ENCODE assay signal across 8 mouse cellular contexts in the genomic region with DNA sequence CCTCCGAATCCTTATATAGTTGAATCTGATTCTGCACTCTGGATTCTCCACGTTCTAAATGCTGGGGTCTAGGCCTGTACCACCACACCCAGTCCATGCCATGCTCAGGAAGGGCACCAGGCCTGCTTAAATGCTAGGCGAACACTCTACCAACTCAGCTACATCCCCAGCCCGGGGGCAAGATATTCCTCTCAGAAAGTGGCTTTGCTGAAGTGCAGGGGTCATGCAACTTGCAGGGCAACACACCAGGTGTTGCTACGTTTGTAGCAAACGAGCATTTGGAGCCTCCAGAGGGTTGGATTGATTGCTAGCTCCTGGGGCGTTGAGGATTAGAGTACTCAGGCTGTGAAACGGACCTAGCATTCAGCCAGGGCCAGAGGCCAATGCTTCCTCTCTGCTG. TPM values are rescaled to one million over a fixed set of nuclear protein-coding genes. Genes with fewer than 3 reads are reported as not detected.
DNase-seq lines count a peak whose midpoint lies in the region; ATAC-seq and TF ChIP-seq lines count a peak whose summit lies in the region.

No protein-coding gene starts in this region.

- H3K36me3 ChIP-seq in lung, embryonic 15.5 days, result no peaks in the 10 kb centered on the region
- H3K36me3 ChIP-seq in embryonic facial prominence, embryonic 10.5 days (replicated peaks), result no peaks in the 10 kb centered on the region
- no peaks in the 10 kb centered on the region for H3K36me3 ChIP-seq in hindbrain, postnatal 0 days (ENCODE audit: insufficient read depth, low read length)
- H3K36me3 ChIP-seq in midbrain, embryonic 15.5 days (replicated peaks), result no peaks in the 10 kb centered on the region

- peak overlapping the region; percentile 75 for H3K4me2 ChIP-seq in lung, embryonic 15.5 days
- peak overlapping the region; percentile 70 for H3K4me2 ChIP-seq in hindbrain, postnatal 0 days (ENCODE audit: low read depth, low read length)
- peak overlapping the region; percentile 62 for H3K4me2 ChIP-seq in midbrain, embryonic 15.5 days

- 53% methylated on average over 8 of the region's 8 CpGs for WGBS in lung, embryonic 15.5 days
- 46% methylated on average over 8 of the region's 8 CpGs for WGBS in embryonic facial prominence, embryonic 10.5 days
- 44% methylated on average over 8 of the region's 8 CpGs for WGBS in hindbrain, postnatal 0 days
- 33% methylated on average over 8 of the region's 8 CpGs for WGBS in midbrain, embryonic 15.5 days

- peaks cover 5% of the 10 kb centered on the region; the same call in 1 of the 2 replicates for H3K4me1 ChIP-seq in lung, embryonic 15.5 days
- H3K4me1 ChIP-seq in embryonic facial prominence, embryonic 10.5 days, result peaks cover 25% of the 10 kb centered on the region
- H3K4me1 ChIP-seq in hindbrain, postnatal 0 days (ENCODE audit: insufficient read depth, low read length), result 0 out of 2 replicates have a peak, but pooled peaks cover 8% of the 10 kb centered on the region
- peaks cover 16% of the 10 kb centered on the region for H3K4me1 ChIP-seq in midbrain, embryonic 15.5 days

- peak overlapping the region; percentile 63 for H3K4me3 ChIP-seq in lung, embryonic 15.5 days
- peak overlapping the region; percentile 83 for H3K4me3 ChIP-seq in embryonic facial prominence, embryonic 10.5 days
- peak overlapping the region; percentile 84; the same call in 1 of the 2 replicates for H3K4me3 ChIP-seq in hindbrain, postnatal 0 days (ENCODE audit: low read length)
- peak overlapping the region; percentile 58 for H3K4me3 ChIP-seq in midbrain, embryonic 15.5 days

- no peaks in the 10 kb centered on the region for H3K9me3 ChIP-seq in lung, embryonic 15.5 days
- H3K9me3 ChIP-seq in embryonic facial prominence, embryonic 10.5 days, result no peaks in the 10 kb centered on the region
- H3K9me3 ChIP-seq in hindbrain, postnatal 0 days (ENCODE audit: low read length), result no peaks in the 10 kb centered on the region
- H3K9me3 ChIP-seq in midbrain, embryonic 15.5 days, result no peaks in the 10 kb centered on the region

- no peak overlapping the region for H3K27ac ChIP-seq in lung, embryonic 15.5 days
- 0 out of 2 replicates have a peak overlapping the region, but pooled peaks have one; percentile 4 for H3K27ac ChIP-seq in embryonic facial prominence, embryonic 10.5 days (replicated peaks)
- no peak overlapping the region; the same call in 1 of the 2 replicates for H3K27ac ChIP-seq in hindbrain, postnatal 0 days
- H3K27ac ChIP-seq in midbrain, embryonic 15.5 days, result 0 out of 2 replicates have a peak overlapping the region, but pooled peaks have one; percentile 80

- H3K27me3 ChIP-seq in lung, embryonic 15.5 days, result no peaks in the 10 kb centered on the region
- H3K27me3 ChIP-seq in embryonic facial prominence, embryonic 10.5 days (replicated peaks; ENCODE audit: low read depth, poor library complexity, severe bottlenecking), result no peaks in the 10 kb centered on the region
- H3K27me3 ChIP-seq in hindbrain, postnatal 0 days (ENCODE audit: insufficient read depth, low read length), result no peaks in the 10 kb centered on the region
- H3K27me3 ChIP-seq in midbrain, embryonic 15.5 days (replicated peaks), result no peaks in the 10 kb centered on the region

- no peak for DNase-seq in lung, postnatal 10 days
- peak; percentile 30 for DNase-seq in embryonic facial prominence, embryonic 10.5 days (ENCODE audit: low spot score)
- peak; percentile 11 for DNase-seq in hindbrain, postnatal 0 days (ENCODE audit: low spot score)
- DNase-seq in urinary bladder, postnatal 14 days (ENCODE audit: low spot score), result no peak
- no peak for DNase-seq in gastrocnemius, adult 18-20 months (ENCODE audit: low spot score)
- DNase-seq in ovary, adult 18-20 months (ENCODE audit: low spot score), result no peak

- H3K9ac ChIP-seq in lung, embryonic 15.5 days, result no peak overlapping the region
- no peak overlapping the region for H3K9ac ChIP-seq in hindbrain, postnatal 0 days (replicated peaks; ENCODE audit: low read length)
- H3K9ac ChIP-seq in midbrain, embryonic 15.5 days, result no peak overlapping the region

- no peak for ATAC-seq in lung, embryonic 15.5 days (ENCODE audit: borderline replicate concordance, extremely low read depth, low FRiP score, low TSS enrichment)
- no peak; the same call in 1 of the 2 replicates for ATAC-seq in hindbrain, postnatal 0 days
- ATAC-seq in midbrain, embryonic 15.5 days (replicated peaks), result peak; percentile 15; the same call in 1 of the 2 replicates

- no peak for TF ChIP-seq CTCF in hindbrain, postnatal 0 days (IDR thresholded peaks at IDR 0.05; ENCODE audit: low read depth)

RNA-seq across cellular contexts. Expression of a gene that starts 9.2 kb away (rescaled TPM):
- polyA plus RNA-seq in lung, embryonic 15.5 days (2015; fragmentation: Nextera tagmentation; extraction: Ambion mirVana), result 156 and 157 TPM in 2 replicates
- polyA plus RNA-seq in embryonic facial prominence, embryonic 10.5 days (2016; fragmentation: Nextera tagmentation; extraction: Ambion mirVana), result 122 and 127 TPM in 2 replicates
- total RNA-seq in hindbrain, postnatal 0 days (2014; rRNA removed), result 23.7 and 42.3 TPM in 2 replicates
- polyA plus RNA-seq in hindbrain, postnatal 0 days (2015; fragmentation: Nextera tagmentation; extraction: Ambion mirVana), result 112 and 116 TPM in 2 replicates
- 99.3 and 102 TPM in 2 replicates for polyA plus RNA-seq in midbrain, embryonic 15.5 days (2015; fragmentation: Nextera tagmentation; extraction: Ambion mirVana)
- total RNA-seq in gastrocnemius, adult 18-20 months (2021), result 10 to 100 TPM; 36.6 TPM

RNA-seq across cellular contexts. Expression of a gene that starts 9.5 kb away (rescaled TPM):
- 28.2 and 29.9 TPM in 2 replicates for polyA plus RNA-seq in lung, embryonic 15.5 days (2015; fragmentation: Nextera tagmentation; extraction: Ambion mirVana)
- 26.7 and 27.5 TPM in 2 replicates for polyA plus RNA-seq in embryonic facial prominence, embryonic 10.5 days (2016; fragmentation: Nextera tagmentation; extraction: Ambion mirVana)
- total RNA-seq in hindbrain, postnatal 0 days (2014; rRNA removed), result 43.9 and 45.6 TPM in 2 replicates
- 37.2 and 39.5 TPM in 2 replicates for polyA plus RNA-seq in hindbrain, postnatal 0 days (2015; fragmentation: Nextera tagmentation; extraction: Ambion mirVana)
- polyA plus RNA-seq in midbrain, embryonic 15.5 days (2015; fragmentation: Nextera tagmentation; extraction: Ambion mirVana), result 26.8 and 30.0 TPM in 2 replicates
- total RNA-seq in gastrocnemius, adult 18-20 months (2021), result 1 to 10 TPM; 6.2 to 6.9 TPM

RNA-seq across cellular contexts. Expression of a gene that starts 55.5 kb away (rescaled TPM):
- polyA plus RNA-seq in lung, embryonic 15.5 days (2015; fragmentation: Nextera tagmentation; extraction: Ambion mirVana), result 66.1 and 77.9 TPM in 2 replicates
- polyA plus RNA-seq in embryonic facial prominence, embryonic 10.5 days (2016; fragmentation: Nextera tagmentation; extraction: Ambion mirVana), result 89.0 and 91.5 TPM in 2 replicates
- 19.3 and 24.6 TPM in 2 replicates for total RNA-seq in hindbrain, postnatal 0 days (2014; rRNA removed)
- polyA plus RNA-seq in hindbrain, postnatal 0 days (2015; fragmentation: Nextera tagmentation; extraction: Ambion mirVana), result 25.7 and 26.4 TPM in 2 replicates
- 51.8 and 57.6 TPM in 2 replicates for polyA plus RNA-seq in midbrain, embryonic 15.5 days (2015; fragmentation: Nextera tagmentation; extraction: Ambion mirVana)
- total RNA-seq in gastrocnemius, adult 18-20 months (2021), result 10 to 100 TPM; 10.5 to 15.9 TPM

RNA-seq across cellular contexts. Expression of a gene that starts 56.1 kb away (rescaled TPM):
- polyA plus RNA-seq in lung, embryonic 15.5 days (2015; fragmentation: Nextera tagmentation; extraction: Ambion mirVana), result 98.1 and 101 TPM in 2 replicates
- polyA plus RNA-seq in embryonic facial prominence, embryonic 10.5 days (2016; fragmentation: Nextera tagmentation; extraction: Ambion mirVana), result 80.9 and 86.5 TPM in 2 replicates
- total RNA-seq in hindbrain, postnatal 0 days (2014; rRNA removed), result 21.6 and 22.3 TPM in 2 replicates
- 45.9 and 51.5 TPM in 2 replicates for polyA plus RNA-seq in hindbrain, postnatal 0 days (2015; fragmentation: Nextera tagmentation; extraction: Ambion mirVana)
- polyA plus RNA-seq in midbrain, embryonic 15.5 days (2015; fragmentation: Nextera tagmentation; extraction: Ambion mirVana), result 38.7 and 38.8 TPM in 2 replicates
- total RNA-seq in gastrocnemius, adult 18-20 months (2021), result 10 to 100 TPM; 52.5 to 53.0 TPM

Comparison
In these comparisons a context has a peak if more than half of its experiments do, and no peak if none do; other contexts are left out.
1. H3K27ac ChIP-seq: peak in embryonic facial prominence, embryonic 10.5 days (single experiment) and midbrain, embryonic 15.5 days (single experiment); none in lung, embryonic 15.5 days (single experiment) and hindbrain, postnatal 0 days (single experiment).
2. DNase-seq: peak in embryonic facial prominence, embryonic 10.5 days (single experiment) and hindbrain, postnatal 0 days (single experiment); none in lung, postnatal 10 days (single experiment), urinary bladder, postnatal 14 days (single experiment), gastrocnemius, adult 18-20 months (single experiment) and ovary, adult 18-20 months (single experiment).
3. Peak in every context shown above with its lines, with median percentiles within 50 percentile points of each other: H3K4me2 ChIP-seq and H3K4me3 ChIP-seq.